Mouse (Mus musculus) activated CD4-positive, CD25-positive, alpha-beta regulatory T cell, adult 4 months (primary cell): Measurements from ENCODE around the gene Gbf1. TPM values are rescaled to one million over a fixed set of nuclear protein-coding genes. Genes with fewer than 3 reads are reported as not detected.

Source experiments
- ATAC-seq: one replicate; pipeline ENCODE4 v1.8.0; 2017
- polyA plus RNA-seq, 2 experiments: library from polyadenylated mRNA; unstranded; fragments of 100-300 nt; shearing (Covaris generic); gene quantifications; one replicate each; pipeline ENCODE4 v1.2.1; 2017

Gene Gbf1
- polyA plus RNA-seq, 2 experiments from 2014 or later: 23.9 to 30.5 TPM

- no peak for ATAC-seq
Observed at GRCm38 (mm10) chr19:46224882-46225281, 72.6 kb downstream of the Gbf1 start.

DNA sequence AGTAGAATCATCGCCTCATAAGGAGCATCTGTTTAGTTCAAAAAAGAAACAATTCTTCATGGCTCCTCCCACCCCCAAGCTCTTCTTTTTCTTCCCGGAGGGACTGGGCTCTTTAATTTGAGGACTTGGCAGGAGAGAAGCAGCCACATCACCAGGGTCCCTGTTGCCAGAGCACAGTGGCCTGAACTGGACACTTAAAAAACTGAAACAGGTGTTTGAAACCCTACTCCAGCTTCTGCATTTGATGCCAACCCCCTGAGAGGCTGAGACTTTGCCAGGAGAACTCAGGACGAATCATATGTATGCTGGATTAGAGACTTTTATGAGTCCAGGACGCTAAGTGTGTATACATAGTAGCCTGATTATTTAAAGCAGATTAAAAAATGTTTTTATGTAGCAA, 73.2 kb downstream of the Gbf1 start:
- ATAC-seq: no peak

GRCm38 (mm10) chr19:46226295-46226694, 74.0 kb downstream of the Gbf1 start:
- no peak for ATAC-seq

- no peak for ATAC-seq
Observed at GRCm38 (mm10) chr19:46227300-46227699, 75.0 kb downstream of the Gbf1 start.

- no peak for ATAC-seq
Observed at GRCm38 (mm10) chr19:46234450-46234849, 82.1 kb downstream of the Gbf1 start.

DNA sequence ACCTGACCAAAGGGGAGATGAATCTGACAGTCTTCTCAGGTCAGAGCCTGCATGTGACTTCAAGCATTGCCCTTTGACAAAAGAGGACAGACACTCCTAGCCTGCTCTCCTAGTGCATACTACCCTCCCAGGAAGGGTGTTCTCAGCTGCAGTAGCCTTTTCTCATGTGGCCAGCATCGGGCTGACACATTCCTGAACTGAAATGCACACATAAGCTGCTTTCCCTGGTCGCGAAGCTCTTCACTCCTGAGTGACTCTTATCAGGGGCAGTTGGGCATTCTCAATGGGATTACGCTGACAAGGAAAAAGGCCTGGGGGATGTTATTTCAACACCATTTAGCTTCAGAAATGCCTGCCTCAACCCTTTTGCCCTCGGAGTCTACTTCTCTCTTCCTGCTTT, 84.3 kb downstream of the Gbf1 start:
- no peak for ATAC-seq

DNA sequence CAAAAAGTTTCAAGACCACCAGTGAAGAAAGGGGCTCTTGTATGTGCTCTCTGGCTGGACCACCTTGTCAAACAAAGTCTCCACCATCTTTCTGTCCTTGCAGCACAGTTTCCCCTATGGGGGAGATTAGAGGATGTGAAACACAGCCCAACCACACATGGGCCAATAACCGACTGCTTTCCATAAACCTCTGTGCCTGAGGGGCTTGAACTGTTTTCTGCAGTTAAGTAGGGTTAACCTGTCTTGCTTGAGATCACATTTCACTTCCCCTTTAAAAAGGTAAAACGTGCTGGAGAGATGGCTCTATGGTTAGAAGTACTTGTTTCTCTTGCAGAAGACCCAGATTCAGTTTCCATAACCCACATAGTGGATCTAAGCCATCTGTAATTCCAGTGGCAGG, 87.9 kb downstream of the Gbf1 start:
- no peak for ATAC-seq

GRCm38 (mm10) chr19:46242416-46242815, 90.1 kb downstream of the Gbf1 start:
- no peak for ATAC-seq

- ATAC-seq: no peak
Observed at GRCm38 (mm10) chr19:46244628-46245027, 92.3 kb downstream of the Gbf1 start.

DNA sequence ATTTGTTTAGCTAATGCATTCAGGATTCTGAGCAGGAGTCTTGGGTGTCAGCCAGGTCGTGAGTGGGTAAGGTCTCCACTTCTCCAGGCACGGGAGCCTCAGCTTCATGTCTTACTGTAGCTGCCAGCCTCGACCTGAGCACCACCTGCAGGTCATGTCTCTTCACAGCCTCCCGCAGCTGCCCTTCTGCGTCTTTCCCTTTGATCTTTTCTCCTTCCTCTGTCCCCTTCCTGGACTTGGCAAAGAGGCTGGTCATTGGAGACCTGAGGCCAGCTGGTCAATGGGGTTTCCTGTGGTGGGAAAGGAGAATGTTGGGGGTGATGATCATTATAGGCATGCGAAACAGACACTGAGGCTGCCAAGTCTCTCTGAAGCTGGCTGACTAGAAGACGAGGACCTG, 96.7 kb downstream of the Gbf1 start:
- no peak for ATAC-seq

DNA sequence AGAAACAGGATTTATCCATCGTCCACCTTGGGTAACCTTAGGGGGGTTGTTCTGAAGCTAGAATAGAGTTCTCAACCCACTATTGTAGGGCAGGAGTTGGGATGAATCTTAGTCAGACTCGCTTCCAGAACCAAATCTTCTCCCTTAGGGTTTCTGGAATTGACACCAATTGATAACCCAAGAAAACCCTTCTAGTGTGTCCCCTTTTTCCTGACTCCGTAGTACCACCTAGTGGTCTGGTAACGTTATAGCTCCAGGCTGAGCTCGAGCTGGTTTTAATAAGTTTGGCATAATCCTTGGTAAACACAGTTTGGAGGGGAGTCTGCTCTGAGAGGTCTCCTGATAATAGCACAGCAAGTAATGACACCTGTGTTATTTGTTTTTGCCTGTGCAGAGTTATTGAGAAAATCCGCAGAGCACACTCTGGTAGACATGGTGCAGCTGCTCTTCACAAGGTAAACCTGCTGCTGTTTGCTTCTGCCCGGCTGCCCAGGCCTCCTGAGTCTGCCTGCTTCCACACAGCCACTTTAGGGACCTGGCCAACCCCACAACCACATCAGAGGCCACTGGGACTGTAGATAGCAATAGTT, 101.9 kb downstream of the Gbf1 start:
- no peak for ATAC-seq

DNA sequence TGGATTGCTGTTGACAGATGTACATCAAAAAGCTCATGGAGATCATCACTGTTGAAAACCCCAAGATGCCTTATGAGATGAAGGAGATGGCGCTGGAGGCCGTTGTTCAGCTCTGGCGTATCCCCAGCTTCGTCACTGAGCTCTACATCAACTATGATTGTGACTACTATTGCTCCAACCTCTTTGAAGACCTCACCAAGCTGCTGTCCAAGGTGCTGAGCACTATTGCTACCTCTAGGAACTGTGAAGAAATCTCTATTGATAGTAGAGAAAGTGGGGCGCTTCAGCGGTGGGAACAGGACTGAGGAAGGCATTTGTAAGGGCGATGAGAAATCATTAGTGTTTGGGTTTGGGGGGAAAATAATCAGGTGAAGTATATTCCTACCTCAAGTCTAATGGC, 112.5 kb downstream of the Gbf1 start:
- no peak for ATAC-seq

DNA sequence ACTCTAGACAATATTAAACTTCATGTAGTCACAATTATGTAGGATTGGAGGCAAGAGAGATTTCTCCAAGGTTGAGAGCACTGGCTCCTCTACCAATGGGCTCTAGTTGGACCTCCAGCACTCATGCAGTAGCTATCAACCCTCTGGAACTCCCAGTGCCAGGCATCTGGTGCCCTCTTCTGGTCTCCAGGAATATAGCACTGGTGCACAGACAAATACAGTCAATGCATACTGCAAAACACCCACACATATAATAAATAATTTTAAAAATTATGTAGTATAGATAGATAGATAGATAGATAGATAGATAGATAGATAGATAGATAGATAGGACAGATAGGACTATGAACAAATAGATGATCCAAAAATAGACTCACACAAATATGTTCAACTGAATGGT, 123.0 kb downstream of the Gbf1 start:
- ATAC-seq: no peak

- ATAC-seq: no peak
Observed at GRCm38 (mm10) chr19:46282081-46282849, 130.0 kb downstream of the Gbf1 start.

GRCm38 (mm10) chr19:46284686-46285085, 132.4 kb downstream of the Gbf1 start:
- no peak for ATAC-seq

- no peak for ATAC-seq
Observed at GRCm38 (mm10) chr19:46285631-46286030, 133.3 kb downstream of the Gbf1 start.

DNA sequence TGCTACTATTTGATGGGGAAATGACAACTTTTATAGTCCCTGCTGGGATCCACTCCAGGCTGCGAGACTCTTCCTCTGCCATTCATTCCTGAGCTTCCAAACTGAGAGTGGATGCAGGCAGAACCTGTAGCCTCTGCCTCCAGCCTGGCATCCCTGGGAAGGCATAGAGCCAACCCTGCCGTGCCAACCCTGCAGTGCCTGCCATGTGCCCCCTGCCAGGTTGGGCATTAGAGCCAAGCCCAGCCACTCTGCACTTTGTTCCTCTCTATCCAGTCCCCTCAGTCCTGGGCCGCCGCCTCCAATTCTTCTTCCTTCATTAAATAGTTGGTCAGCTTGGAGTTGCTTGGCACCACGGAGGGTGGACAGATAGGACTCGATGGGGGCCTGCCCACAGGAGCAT, 133.7 kb downstream of the Gbf1 start:
- ATAC-seq: no peak

- ATAC-seq: no peak
Observed at GRCm38 (mm10) chr19:46286926-46287325, 134.6 kb downstream of the Gbf1 start.

DNA sequence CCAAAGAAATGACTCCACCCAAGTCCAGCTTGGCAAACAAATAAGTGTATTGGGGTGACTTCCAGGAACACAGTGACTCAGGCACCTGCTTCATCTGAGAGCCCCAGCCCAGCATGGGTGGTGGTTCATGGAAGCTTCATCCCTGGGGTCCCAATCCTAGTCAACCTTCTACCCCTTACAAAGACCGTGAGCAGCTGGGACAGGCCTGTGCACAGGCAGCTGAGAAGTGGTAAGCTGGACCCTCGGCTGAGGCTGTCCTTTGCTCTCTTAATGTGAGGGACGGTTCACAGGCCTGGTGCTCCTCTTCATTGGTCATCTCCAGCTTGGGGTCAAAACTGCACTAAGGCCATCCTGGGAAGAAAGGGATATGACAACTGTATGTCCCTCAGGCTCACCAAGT, 135.3 kb downstream of the Gbf1 start:
- no peak for ATAC-seq

GRCm38 (mm10) chr19:46290535-46291105, 138.3 kb downstream of the Gbf1 start:
- no peak for ATAC-seq

- ATAC-seq: no peak
Observed at GRCm38 (mm10) chr19:46296938-46297337, 144.6 kb downstream of the Gbf1 start.

DNA sequence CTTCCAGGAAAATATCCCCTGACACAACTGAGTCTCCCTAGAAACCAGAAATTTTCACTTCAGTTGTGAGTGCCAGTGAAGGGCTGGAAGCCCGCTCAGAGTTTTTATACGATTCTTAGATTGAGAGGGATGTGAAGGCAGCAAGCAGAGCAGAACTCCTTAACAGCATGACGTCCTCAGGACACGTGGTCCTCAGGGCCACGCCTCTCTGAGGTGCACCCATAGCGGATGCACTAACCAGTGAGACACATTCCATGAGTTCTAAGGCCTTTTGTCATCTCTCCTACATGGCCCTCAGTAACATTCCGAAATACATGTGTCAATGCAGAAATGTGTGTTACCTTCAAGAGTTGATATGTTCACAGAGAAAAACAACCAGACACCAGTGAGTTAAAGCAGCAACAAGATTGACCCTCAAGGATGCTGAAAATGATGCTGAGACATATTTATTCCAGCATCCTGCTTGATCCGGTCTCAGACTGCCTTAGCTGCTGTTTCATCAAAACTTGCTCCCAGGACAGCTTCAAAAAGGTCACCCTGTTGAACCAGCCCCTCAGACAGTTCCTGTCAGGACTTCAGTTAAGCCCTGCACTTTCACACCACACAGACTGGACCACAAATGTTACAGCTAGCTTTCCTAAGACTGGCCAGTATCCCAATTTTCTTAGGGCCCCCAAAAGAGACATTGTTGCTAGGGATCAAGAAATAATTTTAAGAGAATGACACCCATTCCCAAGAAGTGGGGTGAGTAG, 148.2 kb downstream of the Gbf1 start:
- ATAC-seq: no peak

GRCm38 (mm10) chr19:46302551-46302950, 150.2 kb downstream of the Gbf1 start:
- no peak for ATAC-seq
